Mouse (Mus musculus): ENCODE measurements at regions not wholly inside any gene's neighbourhood (a gene's known extent, or its start where the extent isn't known, plus 50 kb on each side); places are given as distances from the start of the nearest gene placed in this dataset.

DNA sequence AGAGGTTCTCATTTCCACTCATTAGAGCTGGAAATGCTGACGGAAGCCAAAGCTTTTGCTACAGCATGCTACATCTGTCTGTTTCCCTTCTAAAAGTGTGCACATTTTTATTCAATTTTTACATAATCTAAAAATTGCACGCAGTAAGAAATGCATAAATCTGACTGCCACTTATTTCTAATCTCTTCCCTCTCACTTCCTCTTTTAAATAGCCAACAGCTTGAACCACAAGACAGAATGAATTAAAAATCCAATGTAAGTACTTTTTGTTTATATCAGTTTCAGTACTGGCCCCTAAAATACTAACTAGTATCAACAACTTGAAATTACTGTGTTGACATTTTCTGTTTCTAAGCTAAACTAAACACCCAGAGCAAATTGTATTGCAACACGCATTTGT, 361.3 kb upstream of the Nt5c1b start:
- TF ChIP-seq CHD2 (IDR thresholded peaks at IDR 0.05; ENCODE audit: low read depth, low read length) = no peak
- no peak for TF ChIP-seq HCFC1 (IDR thresholded peaks at IDR 0.05; ENCODE audit: borderline replicate concordance, insufficient read depth, low read length)
- no peak for TF ChIP-seq MAFK (IDR thresholded peaks at IDR 0.05; ENCODE audit: insufficient read depth, low read depth, low read length)
- no peak for TF ChIP-seq ZC3H11A (IDR thresholded peaks at IDR 0.05; ENCODE audit: borderline replicate concordance, low read depth, low read length)
- no peak for TF ChIP-seq ZNF384 (IDR thresholded peaks at IDR 0.05; ENCODE audit: low read depth, low read length)
- H3K4me1 ChIP-seq (ENCODE audit: control insufficient read depth in 2 of 2, insufficient read depth in 2 of 2, low read length in 2 of 2, poor library complexity in 1 of 2) = no peaks in the 10 kb centered on the region
- in situ Hi-C loops (cut with MboI; ENCODE audit: low sequenced_read_pairs in 2 of 2, unreplicated experiment in 2 of 2) = no loop called here
- H3K27ac ChIP-seq (ENCODE audit: insufficient read depth, low read depth, low read length, poor library complexity, severe bottlenecking) = no peak overlapping the region
- H3K36me3 ChIP-seq (ENCODE audit: control insufficient read depth, insufficient read depth, low read length, poor library complexity, severe bottlenecking) = no peaks in the 10 kb centered on the region
- no peak overlapping the region for H3K9ac ChIP-seq (ENCODE audit: insufficient read depth, low read depth, low read length, poor library complexity, severe bottlenecking)
- H3K9me3 ChIP-seq (ENCODE audit: control insufficient read depth, insufficient read depth, low read depth, low read length) = no peaks in the 10 kb centered on the region
- no peak overlapping the region for H3K4me3 ChIP-seq (ENCODE audit: insufficient read depth in 1 of 2, low read depth in 1 of 2, low read length in 2 of 2, poor library complexity in 1 of 2, severe bottlenecking in 1 of 2)
- no peak for DNase-seq (ENCODE audit: low read depth, low spot score)

DNA sequence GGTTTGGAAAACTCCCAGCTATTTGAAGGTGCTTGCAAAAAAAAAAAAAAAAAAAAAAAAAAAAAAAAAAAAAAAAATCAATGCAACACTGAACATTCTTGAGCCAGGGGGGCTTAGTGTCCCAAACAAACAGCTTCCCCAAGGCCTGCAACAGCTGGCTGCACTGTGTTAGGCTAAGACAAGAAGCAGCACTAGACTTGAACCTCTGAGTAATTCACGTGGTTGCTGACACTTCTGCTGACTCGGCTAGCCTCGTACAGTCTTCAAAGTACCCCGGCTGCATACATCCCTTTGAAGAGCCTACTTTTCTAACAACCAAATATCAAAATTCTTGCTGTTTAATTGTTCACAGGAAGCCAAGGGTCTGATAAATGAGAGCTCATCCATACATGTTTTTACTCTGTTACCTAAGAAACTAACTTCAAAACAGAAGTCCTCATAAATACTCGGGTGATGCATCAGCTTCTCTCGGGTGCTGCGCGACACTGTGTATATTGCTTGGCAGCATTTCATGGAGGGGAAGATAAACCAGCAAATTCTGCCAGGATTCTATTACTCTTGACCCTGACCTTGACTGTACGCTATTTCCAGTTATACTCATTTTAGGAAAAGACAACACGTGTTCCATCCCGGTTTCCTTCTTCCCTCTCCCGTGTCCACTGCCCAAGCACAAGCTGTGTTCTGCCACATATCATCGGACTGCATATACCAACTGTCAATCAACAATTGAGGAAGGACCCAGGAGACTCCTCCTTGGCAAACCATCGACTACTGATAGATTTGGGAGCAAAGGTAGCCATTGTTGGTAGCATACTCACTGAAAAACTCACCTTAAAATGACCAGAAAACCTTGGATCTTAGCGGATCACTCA, 352.8 kb upstream of the Nt5c1b start:
- Histone ChIP-seq H3K36me3 (ENCODE audit: control insufficient read depth, insufficient read depth, low read length, poor library complexity, severe bottlenecking) (no peaks in the 10 kb centered on the region), H3K9ac (ENCODE audit: insufficient read depth, low read depth, low read length, poor library complexity, severe bottlenecking) (no peak overlapping the region), H3K9me3 (ENCODE audit: control insufficient read depth, insufficient read depth, low read depth, low read length) (no peaks in the 10 kb centered on the region), H3K4me3 (ENCODE audit: insufficient read depth in 1 of 2, low read depth in 1 of 2, low read length in 2 of 2, poor library complexity in 1 of 2, severe bottlenecking in 1 of 2) (no peak overlapping the region), H3K4me1 (ENCODE audit: control insufficient read depth in 2 of 2, insufficient read depth in 2 of 2, low read length in 2 of 2, poor library complexity in 1 of 2) (no peaks in the 10 kb centered on the region), H3K27ac (ENCODE audit: insufficient read depth, low read depth, low read length, poor library complexity, severe bottlenecking) (no peak overlapping the region)
- in situ Hi-C loops (cut with MboI; ENCODE audit: low sequenced_read_pairs in 2 of 2, unreplicated experiment in 2 of 2) = no loop called here
- no peak for DNase-seq (ENCODE audit: low read depth, low spot score)
- TF ChIP-seq CHD2 (IDR thresholded peaks at IDR 0.05; ENCODE audit: low read depth, low read length) = no peak
- 0 out of 2 replicates have a peak, but pooled peaks have one; percentile 47 for TF ChIP-seq MAFK (IDR thresholded peaks at IDR 0.05; ENCODE audit: insufficient read depth, low read depth, low read length)

- in situ Hi-C loops (cut with MboI; ENCODE audit: low sequenced_read_pairs in 2 of 2, unreplicated experiment in 2 of 2) = no loop called here
- no peaks in the 10 kb centered on the region for H3K9me3 ChIP-seq (ENCODE audit: control insufficient read depth, insufficient read depth, low read depth, low read length)
- DNase-seq (ENCODE audit: low read depth, low spot score) = no peak
- no peaks in the 10 kb centered on the region for H3K36me3 ChIP-seq (ENCODE audit: control insufficient read depth, insufficient read depth, low read length, poor library complexity, severe bottlenecking)
- no peak overlapping the region for H3K4me3 ChIP-seq (ENCODE audit: insufficient read depth in 1 of 2, low read depth in 1 of 2, low read length in 2 of 2, poor library complexity in 1 of 2, severe bottlenecking in 1 of 2)
- H3K9ac ChIP-seq (ENCODE audit: insufficient read depth, low read depth, low read length, poor library complexity, severe bottlenecking) = no peak overlapping the region
- H3K4me1 ChIP-seq (ENCODE audit: control insufficient read depth in 2 of 2, insufficient read depth in 2 of 2, low read length in 2 of 2, poor library complexity in 1 of 2) = no peaks in the 10 kb centered on the region
- no peak for TF ChIP-seq ZC3H11A (IDR thresholded peaks at IDR 0.05; ENCODE audit: borderline replicate concordance, low read depth, low read length)
- no peak overlapping the region for H3K27ac ChIP-seq (ENCODE audit: insufficient read depth, low read depth, low read length, poor library complexity, severe bottlenecking)
Measured at GRCm38 (mm10) chr12:10035479-10035878, 334.3 kb upstream of the Nt5c1b start.

DNA sequence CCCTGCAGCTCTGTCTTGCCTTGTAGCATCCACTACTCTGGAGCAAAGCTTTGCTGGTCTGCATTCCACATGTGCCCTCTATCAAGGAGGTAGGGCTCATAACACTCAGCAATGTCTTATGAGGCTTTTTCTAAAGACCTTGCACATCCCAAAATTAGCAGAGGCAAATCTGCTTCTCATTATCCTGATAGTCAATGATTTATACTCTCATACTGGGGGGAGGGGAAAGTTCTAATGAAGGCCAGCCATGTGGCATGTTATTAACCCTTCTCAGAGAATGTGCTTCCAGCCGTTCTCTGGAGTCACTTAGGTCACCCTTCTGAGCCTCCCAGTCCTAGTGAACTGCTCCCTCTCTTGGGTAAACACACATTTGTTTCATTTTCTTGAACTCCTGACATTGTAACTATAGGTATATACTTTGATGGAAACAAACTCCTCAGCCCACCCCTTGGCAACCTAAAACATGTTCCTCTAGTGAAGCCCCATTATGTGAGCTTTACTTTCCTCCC, 307.7 kb upstream of the Nt5c1b start:
- Histone ChIP-seq H3K9me3 (ENCODE audit: control insufficient read depth, insufficient read depth, low read depth, low read length) (no peaks in the 10 kb centered on the region), H3K4me1 (ENCODE audit: control insufficient read depth in 2 of 2, insufficient read depth in 2 of 2, low read length in 2 of 2, poor library complexity in 1 of 2) (no peaks in the 10 kb centered on the region), H3K36me3 (ENCODE audit: control insufficient read depth, insufficient read depth, low read length, poor library complexity, severe bottlenecking) (no peaks in the 10 kb centered on the region), H3K27ac (ENCODE audit: insufficient read depth, low read depth, low read length, poor library complexity, severe bottlenecking) (no peak overlapping the region), H3K9ac (ENCODE audit: insufficient read depth, low read depth, low read length, poor library complexity, severe bottlenecking) (no peak overlapping the region), H3K4me3 (ENCODE audit: insufficient read depth in 1 of 2, low read depth in 1 of 2, low read length in 2 of 2, poor library complexity in 1 of 2, severe bottlenecking in 1 of 2) (no peak overlapping the region)
- no peak for DNase-seq (ENCODE audit: low read depth, low spot score)
- no peak for TF ChIP-seq MAFK (IDR thresholded peaks at IDR 0.05; ENCODE audit: insufficient read depth, low read depth, low read length)
- in situ Hi-C loops (cut with MboI; ENCODE audit: low sequenced_read_pairs in 2 of 2, unreplicated experiment in 2 of 2) = no loop called here

- no peak overlapping the region for H3K9ac ChIP-seq (ENCODE audit: insufficient read depth, low read depth, low read length, poor library complexity, severe bottlenecking)
- in situ Hi-C loops (cut with MboI; ENCODE audit: low sequenced_read_pairs in 2 of 2, unreplicated experiment in 2 of 2) = no loop called here
- H3K27ac ChIP-seq (ENCODE audit: insufficient read depth, low read depth, low read length, poor library complexity, severe bottlenecking) = no peak overlapping the region
- H3K4me1 ChIP-seq (ENCODE audit: control insufficient read depth in 2 of 2, insufficient read depth in 2 of 2, low read length in 2 of 2, poor library complexity in 1 of 2) = no peaks in the 10 kb centered on the region
- no peak overlapping the region for H3K4me3 ChIP-seq (ENCODE audit: insufficient read depth in 1 of 2, low read depth in 1 of 2, low read length in 2 of 2, poor library complexity in 1 of 2, severe bottlenecking in 1 of 2)
- TF ChIP-seq MAFK (IDR thresholded peaks at IDR 0.05; ENCODE audit: insufficient read depth, low read depth, low read length) (no peak), CHD2 (IDR thresholded peaks at IDR 0.05; ENCODE audit: low read depth, low read length) (no peak), ZC3H11A (IDR thresholded peaks at IDR 0.05; ENCODE audit: borderline replicate concordance, low read depth, low read length) (no peak), HCFC1 (IDR thresholded peaks at IDR 0.05; ENCODE audit: borderline replicate concordance, insufficient read depth, low read length) (no peak), ZNF384 (IDR thresholded peaks at IDR 0.05; ENCODE audit: low read depth, low read length) (no peak)
- no peaks in the 10 kb centered on the region for H3K36me3 ChIP-seq (ENCODE audit: control insufficient read depth, insufficient read depth, low read length, poor library complexity, severe bottlenecking)
- H3K9me3 ChIP-seq (ENCODE audit: control insufficient read depth, insufficient read depth, low read depth, low read length) = no peaks in the 10 kb centered on the region
- no peak for DNase-seq (ENCODE audit: low read depth, low spot score)
Measured at GRCm38 (mm10) chr12:10078341-10078740, 291.4 kb upstream of the Nt5c1b start.

Measured in ES-E14 (cell line).